Mouse (Mus musculus): ENCODE measurements at regions not wholly inside any gene's neighbourhood (a gene's known extent, or its start where the extent isn't known, plus 50 kb on each side); places are given as distances from the start of the nearest gene placed in this dataset.
A peak's percentile ranks its signal among the peaks of the same experiment; 100 is the strongest.

DNA sequence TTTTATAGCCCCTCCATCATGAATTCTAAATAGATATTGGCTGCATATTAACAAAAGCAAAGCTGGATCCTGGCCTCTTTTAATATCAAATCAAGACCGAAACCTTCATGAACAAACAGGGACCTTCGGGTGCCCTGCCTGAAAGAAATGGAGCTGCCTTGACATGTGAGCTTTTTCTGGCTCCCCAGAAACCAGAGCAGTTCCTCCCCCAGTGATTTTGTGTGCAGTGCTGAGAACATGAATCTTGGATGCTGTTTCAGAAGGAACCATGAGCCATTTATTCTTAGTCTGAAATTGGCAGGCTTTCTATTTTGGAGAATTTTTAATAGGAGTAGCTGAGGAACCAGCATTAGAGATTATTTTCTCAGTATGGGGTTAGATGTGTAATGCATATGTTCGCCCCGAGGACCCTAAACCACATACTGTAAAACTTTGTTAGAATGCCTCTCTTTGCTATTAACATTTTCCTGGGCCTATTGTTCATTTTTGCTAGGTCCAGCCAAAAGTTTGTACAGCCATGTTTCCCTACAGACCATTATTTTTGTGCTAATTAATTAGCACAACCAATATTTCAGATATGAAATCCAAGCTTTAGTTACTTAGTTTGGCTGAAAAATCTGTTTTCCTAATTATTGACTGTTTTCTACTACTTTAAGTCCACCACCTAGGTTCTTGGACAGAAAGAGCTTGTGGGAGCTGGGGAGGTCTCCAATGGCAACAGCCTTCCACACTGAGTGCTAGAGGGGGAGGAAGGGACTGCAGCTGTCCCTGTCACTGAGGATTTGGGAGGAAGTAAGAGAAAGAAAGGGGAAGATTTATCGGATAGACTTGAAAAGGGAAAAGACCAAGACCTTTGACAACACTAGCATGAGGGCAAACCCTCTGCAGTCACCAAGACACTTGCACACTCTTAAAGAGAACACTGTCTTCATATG lies 613.0 kb downstream of the Nfib start:
- peak; percentile 36 for DNase-seq (ENCODE audit: low spot score)

DNA sequence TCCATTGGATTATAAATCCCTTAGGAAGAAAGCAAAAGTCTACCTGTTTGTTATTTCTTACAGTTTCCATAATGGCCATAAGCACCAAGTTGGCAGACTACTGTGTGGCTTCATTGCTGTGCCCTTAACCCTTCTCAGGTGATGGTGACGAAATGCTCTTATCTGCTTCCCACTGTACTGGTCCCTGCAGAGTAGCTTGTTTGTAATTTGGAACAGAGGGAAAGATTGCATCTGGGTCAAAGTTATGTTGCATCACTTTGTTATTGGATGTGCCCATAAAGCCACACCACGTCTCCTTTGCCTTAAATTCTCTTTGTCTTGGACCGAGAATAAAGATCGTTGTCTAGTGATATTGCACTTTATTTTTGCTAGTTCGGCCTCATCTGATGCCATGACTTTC lies 615.9 kb downstream of the Nfib start:
- no peak for DNase-seq (ENCODE audit: low spot score)

DNA sequence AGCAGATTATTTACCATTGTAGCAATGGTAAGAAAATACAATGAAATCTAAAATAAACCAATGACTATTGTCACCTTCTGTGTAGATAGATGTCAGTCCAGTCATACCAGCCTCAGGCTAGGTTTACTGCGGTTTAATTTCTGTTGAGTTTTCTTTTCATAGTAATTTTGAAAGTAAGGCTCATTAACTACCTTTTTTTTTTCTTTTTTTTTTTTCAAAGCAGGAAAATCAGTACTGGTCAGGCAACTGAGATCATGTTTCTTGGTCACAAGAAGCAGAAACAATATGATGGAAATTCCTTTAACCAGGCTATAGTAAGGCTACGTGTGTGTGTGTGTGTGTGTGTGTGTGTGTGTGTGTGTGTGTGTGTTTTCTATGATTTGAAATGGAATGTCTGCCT lies 622.0 kb downstream of the Nfib start:
- DNase-seq (ENCODE audit: low spot score) = no peak

DNA sequence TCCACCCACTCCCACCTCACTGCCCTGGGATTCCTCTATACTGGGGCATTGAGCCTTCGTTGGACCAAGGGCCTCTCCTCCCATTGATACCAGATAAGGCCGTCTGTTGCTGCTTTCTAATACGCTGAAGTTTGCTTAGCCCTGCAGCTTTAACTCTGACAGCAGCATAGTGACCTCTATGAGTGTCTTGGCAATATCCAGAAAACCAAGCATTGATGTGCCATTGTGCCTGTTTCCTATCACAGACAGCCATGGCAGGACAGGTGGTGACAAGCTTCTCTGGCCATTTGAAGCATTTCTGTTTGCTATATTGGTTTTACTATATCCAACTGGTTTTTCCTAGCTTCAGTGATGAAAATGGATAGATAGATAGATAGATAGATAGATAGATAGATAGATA lies 625.4 kb upstream of the Mpdz start:
- peak; percentile 21 for DNase-seq (ENCODE audit: low spot score)

DNA sequence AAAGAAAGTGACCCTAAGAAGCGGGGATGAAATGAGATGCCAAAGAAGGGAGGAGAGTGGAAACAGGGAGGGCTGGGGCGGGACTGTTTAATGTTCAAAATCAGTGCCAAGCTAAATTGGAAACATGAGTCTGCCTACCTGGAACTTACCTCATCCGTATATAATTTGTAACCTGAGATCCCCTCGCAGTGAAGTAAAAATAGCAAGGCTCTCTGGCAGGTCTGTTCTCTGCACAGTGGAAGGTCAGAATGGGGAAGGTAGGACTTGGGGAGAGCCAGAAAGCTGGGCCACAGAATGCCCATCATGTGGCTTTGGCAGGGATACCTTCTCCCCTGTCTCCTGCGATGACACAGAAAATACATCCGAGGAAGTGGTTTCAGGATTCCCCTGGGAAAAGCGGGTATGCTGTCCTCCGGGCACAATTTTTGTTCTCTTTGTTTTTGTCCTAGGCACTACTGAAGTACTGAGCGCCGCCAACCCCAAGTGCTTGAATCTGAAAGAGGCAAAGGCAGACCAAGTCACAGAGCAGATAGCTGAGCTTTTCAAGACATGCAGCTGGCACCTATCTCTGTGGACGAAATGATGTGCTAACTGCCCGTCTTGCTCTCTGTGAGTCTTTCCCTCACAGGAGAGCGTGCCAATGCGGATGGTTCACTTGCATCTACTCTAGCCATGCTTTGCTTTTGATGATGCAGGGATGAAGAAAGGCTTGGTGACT lies 623.2 kb upstream of the Mpdz start:
- DNase-seq (ENCODE audit: low spot score) = peak; percentile 42

DNA sequence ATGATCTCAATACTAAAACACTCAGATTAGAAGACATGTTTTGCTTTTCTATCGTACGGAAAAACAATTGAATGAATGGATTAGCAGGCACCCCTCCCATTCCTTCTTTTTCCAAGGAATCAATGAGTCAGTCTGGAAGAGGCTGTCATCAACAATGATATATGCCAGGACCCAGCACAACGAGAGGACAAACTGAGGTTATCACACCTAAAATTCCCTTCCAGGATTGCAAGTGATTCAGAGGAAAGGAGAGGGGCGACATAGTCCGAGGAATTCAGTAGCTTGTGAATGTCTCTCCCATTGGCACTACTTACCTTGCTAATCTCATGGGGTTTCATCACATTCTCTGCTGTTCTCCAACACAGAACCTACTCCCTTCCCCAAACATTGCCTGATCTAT lies 620.1 kb upstream of the Mpdz start:
- DNase-seq (ENCODE audit: low spot score) = peak; percentile 36

DNA sequence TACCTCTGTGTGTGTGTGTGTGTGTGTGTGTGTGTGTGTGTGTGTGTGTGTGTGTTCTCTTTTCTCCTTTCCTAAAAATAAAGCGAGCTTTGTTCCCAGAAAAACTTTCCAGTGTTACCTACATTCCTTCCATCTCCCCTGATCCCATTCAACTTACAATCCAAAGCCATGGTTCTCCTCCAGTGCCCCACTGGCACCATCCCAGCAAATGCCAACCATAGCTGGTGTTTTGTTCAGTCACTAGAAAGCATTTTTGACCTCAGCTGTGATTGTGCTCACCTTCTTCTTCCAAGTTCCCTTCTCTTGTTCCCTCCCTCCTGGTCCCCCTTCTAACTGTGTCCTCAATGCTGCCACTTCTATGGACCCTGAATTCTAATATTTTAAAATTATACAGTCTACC lies 614.1 kb upstream of the Mpdz start:
- DNase-seq (ENCODE audit: low spot score) = no peak

DNA sequence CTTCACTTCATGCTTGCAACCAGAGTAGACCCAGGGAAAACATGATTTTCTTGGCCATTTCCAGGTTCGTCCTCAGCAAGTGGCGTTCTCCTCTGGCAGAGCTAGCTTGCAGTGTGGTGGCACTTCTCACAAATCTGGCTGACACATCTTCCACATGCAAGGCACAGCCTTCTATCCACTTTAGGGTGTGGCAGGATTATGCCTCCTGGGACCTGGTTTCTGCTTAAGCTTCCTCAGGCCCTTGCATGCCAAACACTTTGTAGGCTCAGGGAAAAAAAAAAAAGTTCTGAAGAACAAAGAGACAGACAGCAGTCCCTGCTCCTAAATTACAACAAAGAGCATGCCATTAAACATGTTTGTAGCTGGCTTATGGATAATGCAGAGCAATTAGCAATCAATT lies 605.6 kb upstream of the Mpdz start:
- DNase-seq (ENCODE audit: low spot score) = no peak

DNA sequence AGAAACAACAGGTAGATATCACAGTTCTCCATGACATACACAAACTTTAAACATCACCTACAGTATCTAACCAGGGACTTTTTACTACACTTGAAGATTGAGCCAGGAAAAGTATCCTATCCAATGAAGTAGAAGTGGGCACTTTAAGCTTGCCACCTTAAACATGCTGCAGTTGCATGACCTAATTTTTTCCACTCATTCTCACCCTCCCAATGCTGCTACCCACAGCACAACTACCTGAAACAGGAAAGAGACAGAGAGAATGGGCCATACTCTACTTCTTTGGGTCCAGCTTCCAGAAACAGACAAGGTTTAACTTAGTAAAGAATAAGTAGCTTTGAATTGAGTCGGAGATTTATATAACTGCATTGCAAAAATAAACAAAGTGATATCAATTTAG lies 594.9 kb upstream of the Mpdz start:
- DNase-seq (ENCODE audit: low spot score) = no peak

DNA sequence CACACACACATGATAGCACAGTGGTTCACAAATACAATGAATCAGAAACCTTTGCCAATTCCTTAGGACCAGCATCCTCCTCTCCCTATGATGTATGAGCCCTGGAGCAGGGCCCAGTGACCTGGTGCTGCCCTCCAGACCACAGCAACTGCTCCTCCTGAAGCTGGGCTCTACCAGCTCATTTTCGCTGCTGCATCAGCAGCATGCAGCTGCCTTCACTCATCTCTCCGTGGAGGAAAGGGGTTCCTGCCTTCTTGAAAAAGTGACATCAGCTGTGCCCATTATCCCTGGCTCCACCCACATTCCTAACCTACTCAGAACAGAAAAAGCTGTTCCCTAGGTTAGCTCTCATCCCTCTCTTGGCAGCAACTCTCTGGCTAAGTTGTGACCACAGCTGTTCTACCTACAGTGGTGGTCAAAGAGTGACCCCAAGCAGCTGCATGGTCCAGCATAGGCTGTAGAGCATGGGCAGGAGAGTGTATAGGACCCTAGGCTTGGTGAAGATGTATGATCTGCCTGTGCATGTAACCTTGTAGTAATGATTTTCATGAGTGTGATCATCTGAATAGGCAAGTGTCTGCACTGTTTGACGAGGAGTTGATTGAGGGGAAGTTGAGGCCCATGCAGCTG lies 592.6 kb upstream of the Mpdz start:
- no peak for DNase-seq (ENCODE audit: low spot score)

DNA sequence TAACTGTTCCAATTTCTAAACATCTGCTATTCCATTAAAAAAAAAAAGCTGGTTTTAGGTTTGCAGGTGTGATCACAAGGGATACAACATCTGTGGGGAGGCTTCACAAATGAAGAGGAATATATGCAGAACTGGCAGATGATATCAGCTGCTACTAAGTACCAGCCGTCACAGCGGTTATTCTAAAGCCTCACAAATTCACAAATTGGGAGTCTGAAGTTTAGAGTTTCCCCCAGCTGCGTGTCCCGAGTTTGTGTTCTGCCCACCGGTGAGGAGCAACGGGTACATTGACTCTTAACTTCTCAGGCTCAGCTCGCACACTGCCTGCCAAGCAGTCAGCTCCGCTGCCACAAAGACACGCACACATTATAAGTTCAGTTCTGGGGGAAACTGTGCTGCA lies 586.6 kb upstream of the Mpdz start:
- DNase-seq (ENCODE audit: low spot score) = no peak

DNA sequence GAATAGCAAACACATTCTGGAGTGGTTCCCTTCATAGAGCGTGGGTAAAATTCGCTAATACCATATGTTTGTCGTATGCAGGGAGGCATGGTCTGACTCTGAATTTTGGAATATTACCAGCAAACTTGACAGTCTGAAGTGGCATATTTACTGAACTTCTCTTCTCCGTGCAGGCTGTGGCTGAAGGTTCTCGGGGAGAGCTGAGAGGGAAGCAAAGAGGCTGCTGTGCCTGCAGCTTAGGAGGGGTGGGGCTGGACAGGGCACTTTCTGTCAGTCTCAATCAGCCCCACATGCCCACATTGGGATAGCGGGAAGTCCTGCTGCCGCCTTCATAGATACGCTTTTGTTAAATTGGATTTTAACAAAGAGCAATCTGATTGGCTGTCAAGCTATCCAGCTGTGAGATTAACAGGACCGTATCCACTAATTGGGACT lies 584.8 kb upstream of the Mpdz start:
- no peak for DNase-seq (ENCODE audit: low spot score)

DNA sequence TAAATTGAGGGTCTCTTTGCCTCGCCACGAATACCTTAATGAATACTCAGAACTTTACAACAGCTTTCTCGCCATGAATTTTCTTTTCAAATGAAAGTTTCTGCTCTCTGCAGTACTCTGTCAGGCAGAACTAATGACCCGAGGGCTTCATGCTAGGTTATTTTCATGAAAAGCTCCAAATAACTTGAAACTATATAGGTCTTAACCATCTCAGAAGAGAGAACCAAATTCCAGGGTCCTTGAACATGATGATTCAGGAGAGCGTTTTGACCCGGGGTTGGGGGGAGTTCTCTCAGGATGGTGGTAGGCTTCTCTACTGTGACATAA lies 558.8 kb upstream of the Mpdz start:
- DNase-seq (ENCODE audit: low spot score) = no peak

DNA sequence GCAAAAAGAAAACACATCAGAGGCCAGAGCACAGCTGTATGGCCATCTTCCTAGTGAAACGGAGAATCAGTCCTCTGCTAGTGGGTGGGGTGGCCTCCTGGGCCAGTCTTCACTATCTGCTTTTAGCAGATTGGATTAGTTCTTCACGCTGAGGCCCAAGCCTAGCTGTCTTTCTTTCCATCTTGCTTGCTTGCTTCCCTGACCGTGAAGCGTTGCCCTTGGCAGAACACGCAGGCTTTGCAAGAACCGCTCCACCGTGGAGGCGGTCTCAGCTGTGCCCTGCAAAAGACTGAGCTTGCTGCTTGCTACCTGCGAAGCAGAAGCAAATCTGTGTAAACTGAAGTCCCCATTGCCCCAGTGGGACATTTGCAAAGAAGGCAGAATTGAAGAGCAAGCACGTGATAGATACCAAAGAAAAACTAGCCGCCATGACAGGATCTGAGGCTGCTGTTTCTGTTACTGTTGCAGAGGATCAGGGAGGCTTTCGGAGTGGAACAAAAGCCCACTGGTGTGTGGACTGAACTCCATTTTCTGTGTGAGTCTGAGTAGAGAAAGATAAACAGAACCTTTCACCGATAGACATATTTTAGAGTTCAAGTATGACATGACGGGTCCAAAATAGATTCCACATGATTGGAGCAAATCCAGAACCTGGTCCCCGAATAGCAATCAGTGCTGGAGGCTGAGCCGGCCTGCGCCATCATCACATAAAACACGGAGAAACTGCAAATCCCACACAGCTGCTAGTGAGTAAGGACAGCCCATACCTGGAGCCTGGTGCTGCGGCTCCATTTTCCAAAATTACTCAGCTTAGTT lies 558.2 kb upstream of the Mpdz start:
- peak; percentile 58 for DNase-seq (ENCODE audit: low spot score)

DNA sequence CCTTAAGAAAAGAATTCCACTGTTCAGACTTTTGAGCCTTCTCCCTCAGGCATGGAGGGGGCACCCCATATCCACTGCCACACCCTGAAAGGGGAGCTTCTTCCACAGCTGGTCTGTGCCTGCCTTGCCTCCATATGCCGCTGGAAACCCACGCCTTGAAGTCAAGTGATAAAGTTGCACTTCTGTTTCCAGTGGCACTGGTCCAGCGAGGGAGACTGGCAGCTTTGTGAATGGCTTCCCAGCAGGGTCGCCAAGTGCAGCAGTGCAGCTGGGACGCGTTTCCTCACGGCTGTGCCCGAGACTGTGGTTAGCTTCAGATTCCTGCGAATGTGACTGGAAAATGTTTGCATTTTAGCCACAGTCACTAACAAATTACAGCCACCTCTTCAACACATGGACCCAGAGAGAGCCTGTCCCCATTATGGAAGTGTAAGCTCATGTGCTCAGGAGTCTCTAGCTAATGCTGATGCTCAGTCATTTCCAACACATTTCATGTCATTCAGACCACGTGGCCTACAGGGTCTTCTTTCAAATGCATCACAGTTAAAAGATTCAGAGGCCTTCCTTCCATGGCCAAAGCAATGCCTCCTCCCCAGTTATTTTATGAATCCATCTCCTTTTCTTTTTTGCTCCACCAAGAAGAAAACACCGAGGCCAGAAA lies 557.2 kb upstream of the Mpdz start:
- no peak for DNase-seq (ENCODE audit: low spot score)

DNA sequence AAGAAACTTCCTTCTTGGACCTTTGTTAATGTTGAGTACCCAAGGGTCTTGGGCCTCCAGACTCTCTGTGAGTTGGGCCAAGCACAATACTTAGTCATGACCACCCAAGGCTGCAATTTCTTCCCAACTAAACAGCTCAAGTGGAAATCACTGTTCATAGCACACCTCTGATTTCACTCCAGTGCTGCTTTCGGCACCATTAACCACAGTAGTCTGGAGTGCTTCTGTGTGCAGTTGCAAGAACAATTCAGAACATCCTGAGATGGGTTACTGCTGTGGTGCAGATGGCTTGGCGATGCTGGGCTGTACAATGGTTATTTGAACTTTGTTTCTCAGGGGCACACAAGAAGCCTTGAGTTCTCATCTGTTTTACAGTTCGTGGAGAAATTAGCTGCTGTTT lies 556.5 kb upstream of the Mpdz start:
- no peak for DNase-seq (ENCODE audit: low spot score)

DNA sequence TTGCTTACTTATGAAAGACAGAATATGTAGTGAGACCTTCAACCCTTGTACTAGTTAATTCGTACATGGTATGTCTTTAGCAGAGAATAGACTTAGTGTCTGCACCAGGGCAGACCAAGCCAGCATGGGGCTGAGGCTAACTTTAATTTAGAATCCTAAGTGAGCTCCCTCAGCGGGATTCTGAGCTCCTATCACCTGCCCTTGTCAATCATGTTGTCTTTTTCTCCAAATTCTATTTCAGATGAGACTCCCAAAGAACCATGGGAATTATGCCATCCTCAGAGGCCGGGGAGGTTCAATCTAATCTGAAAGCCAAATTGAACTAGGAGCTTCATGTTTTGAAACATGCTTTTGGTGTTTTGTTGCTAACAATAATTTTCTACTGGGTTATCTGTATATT lies 553.8 kb upstream of the Mpdz start:
- no peak for DNase-seq (ENCODE audit: low spot score)

DNA sequence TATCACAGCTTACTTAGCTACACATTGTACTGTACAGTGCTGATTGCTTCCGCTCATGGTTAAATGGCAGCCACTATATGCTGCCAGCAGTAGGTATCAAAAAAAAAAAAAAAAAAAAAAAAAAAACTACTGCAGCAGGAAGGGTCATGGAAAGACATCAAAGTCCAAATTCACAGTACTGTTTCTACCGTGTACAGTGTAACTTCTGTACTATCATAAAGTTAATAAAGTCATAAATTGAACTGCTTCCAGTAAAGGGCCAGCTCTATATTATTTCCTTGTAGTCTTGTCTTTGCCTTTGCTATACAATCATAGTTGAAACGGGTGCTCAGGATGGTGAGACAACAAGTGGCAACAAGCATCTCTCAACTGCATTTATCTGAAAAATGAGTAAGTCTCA lies 552.6 kb upstream of the Mpdz start:
- no peak for DNase-seq (ENCODE audit: low spot score)

DNA sequence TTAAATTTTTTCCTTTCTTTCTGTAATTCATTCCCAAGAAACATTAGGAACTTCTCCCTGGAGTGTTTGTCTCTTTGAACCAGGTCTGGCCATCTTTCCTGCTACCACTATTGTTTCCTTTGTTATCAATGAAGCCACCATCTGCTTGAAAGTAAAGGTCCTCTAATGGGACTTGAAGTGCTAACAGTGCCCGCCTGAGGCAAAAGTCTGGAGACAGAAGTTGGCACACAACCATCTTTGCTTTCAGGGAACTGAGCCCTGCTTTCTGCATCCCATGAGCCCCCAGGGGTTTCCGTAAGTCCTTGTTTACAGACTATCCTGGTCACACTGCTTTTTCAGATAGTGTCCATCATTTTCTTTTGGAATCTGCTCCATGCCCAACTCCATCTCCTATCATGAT lies 546.2 kb upstream of the Mpdz start:
- DNase-seq (ENCODE audit: low spot score) = no peak

DNA sequence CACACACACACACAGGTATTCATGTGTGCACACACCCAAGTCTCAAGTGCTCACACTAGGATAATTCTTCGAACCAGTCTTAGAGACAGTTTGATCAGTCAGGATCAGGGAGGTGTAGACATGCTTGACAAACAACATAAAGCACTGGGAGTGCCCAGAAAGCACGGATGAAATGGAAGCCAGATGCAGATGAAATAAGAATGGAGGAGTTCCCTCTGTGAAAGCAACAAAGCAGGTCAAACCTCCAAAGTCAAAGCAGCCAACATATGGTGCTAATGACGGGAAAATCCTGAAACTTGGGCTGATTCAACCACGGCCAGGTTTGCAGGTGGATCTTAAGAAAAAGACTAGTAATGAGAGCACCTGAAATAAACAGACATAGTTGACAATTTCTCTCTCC lies 544.0 kb upstream of the Mpdz start:
- no peak for DNase-seq (ENCODE audit: low spot score)

DNA sequence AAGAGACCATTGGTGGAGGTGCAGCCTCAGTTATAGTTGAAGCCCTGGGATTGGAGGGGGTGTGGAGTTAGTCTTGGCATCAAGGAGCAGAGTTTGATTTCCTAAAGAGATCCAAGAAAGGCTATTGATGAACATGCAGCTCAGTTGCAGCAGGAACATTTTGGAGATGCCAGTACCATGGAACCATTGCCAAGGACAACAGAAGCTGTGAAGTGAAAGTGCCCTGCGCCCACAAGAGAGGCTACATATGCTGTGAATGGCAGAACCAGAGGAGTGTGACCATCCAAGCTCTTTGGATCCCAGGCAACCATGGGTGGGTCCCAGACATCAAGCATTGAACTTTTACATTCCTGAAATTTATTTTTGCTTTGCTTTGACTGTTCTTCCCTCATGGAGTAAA lies 539.2 kb upstream of the Mpdz start:
- no peak for DNase-seq (ENCODE audit: low spot score)
